Mouse (Mus musculus): ENCODE measurements around the gene Mtus2. TPM values are rescaled to one million over a fixed set of nuclear protein-coding genes. Genes with fewer than 3 reads are reported as not detected.

Mtus2 gene
- total RNA-seq, 1 experiment from 2014 or later = 0.95 TPM

DNA sequence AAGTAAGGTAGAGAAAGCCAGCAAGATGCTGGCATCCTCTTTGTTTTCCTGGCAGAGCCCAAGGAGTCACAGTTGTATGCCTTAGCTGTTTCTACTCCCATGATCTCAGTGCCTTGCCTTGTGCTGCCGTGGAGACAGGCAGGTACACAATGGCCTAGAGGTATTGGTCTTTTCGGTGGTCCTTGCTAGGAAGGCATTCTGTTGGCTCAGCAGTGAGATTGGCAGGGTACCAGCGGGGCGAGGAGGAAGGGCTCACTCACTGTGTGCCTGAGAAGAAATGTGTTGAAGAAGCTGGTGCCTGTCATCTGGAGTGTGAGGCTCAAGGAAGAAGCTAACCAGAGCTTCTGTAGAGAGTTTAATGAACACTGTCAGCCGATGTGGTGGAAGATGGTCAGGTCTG, 1.4 kb upstream of the Mtus2 start:
- ATAC-seq (replicated peaks; ENCODE audit: insufficient number of reproducible peaks, low FRiP score, low TSS enrichment, poor library complexity, severe bottlenecking) = no peak

DNA sequence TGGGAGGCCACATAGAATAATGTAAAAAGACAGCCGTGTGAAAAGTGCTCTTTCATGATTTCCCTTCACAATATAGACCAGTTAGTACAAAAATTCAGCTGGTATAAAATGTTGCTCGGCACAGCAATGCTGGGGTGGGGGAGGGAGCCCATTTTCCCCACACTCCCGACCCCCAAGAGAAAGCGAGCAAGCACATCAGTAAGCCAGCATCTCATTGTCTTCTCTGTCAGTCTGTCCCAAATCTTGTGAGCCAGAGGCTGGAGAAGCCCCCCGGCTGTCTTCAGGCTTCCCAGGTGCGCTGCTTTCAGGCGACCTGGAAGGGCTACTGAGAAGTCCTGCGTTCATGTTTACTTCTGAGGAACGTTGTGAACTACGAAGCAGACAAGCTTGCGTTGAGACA, 699 bp upstream of the Mtus2 start:
- ATAC-seq (replicated peaks; ENCODE audit: insufficient number of reproducible peaks, low FRiP score, low TSS enrichment, poor library complexity, severe bottlenecking) = no peak

DNA sequence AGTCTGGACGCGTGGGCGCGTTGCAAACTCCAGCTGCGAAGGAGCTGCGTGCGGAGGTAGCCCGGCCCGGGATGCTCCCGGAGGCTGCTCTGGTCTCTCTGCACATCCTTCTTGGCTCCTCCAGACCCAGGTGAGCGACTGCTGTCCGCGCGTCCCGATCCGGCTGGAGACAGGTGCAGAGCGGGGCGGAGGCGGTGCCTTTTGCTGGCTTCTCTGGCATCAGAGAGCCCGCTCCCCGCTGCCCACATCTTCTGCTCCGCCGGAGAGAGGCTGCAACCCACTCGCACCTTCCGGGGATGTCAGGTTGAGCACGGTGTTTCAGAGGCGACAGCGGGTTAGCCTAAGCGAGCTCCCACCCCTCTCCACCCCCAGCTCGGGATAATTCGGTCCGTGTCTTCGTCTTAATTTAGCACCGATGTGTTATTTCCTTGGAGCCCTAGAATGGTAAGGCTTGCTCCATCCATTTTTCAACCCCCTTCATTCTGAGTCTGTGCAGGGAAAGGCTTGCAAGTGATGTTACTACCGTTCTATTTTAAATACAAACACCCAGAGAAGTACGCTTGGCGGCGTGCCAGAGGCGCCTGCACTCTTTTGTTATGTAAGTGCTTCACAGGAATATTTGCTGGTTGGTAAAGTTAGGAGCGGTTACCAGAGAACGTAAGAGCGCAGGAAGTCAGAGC, 612 bp downstream of the Mtus2 start:
- ATAC-seq (replicated peaks; ENCODE audit: insufficient number of reproducible peaks, low FRiP score, low TSS enrichment, poor library complexity, severe bottlenecking) = no peak

DNA sequence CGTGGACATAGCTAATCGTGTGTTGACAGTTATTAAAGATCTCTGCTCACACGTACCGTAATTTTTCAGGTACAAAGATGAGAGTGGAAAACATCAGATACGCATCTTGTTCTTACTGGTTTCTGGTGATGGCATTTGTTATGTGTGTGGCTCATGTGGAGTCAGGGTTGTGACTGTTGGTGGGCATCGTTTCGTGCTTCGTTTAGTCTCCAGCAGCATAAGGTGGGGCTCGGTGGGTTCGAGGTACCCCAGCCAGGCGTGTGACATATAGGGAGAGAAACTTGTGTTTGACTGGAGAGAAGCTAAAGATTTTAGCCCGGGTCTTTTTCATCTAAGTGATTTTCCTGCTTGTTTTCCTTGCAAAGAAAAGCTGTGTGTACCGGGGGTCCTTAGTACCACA, 1.4 kb downstream of the Mtus2 start:
- ATAC-seq (replicated peaks; ENCODE audit: insufficient number of reproducible peaks, low FRiP score, low TSS enrichment, poor library complexity, severe bottlenecking) = no peak

DNA sequence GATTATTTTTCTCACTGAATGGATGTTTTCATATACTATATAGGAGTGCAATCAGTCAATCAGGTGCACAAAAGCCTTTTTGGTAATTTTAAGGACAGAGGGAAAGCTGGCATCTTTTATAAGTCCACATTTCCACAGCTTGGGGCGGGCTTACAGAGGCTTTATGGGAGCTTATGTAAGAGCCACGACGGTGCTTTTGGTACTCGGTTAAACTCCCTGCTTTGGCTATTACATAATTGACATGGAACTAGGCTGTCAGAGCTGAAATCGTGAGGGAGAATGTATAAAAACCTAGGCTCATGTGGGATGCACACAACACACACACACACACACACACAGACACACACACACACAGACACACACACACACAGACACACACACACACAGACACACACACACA, 2.0 kb downstream of the Mtus2 start:
- no peak for ATAC-seq (replicated peaks; ENCODE audit: insufficient number of reproducible peaks, low FRiP score, low TSS enrichment, poor library complexity, severe bottlenecking)

DNA sequence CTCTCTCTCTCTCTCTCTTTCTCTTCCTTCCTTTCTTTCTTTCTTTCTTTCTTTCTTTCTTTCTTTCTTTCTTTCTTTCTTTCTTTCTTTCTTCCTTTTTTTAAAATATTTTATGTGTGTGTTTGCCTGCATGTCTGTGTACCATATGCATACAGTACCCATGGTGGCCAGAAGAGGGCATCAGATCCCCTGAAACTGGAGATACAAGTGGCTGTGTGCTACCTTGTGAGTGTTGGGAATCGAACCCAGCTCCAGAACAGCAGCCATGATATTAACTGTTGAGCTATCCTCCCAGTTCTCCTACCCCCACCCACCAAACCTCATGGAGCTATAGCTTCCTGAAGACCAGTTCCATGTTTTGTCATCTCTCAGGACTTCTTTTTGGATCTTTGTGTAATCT, 3.7 kb downstream of the Mtus2 start:
- no peak for ATAC-seq (replicated peaks; ENCODE audit: insufficient number of reproducible peaks, low FRiP score, low TSS enrichment, poor library complexity, severe bottlenecking)

DNA sequence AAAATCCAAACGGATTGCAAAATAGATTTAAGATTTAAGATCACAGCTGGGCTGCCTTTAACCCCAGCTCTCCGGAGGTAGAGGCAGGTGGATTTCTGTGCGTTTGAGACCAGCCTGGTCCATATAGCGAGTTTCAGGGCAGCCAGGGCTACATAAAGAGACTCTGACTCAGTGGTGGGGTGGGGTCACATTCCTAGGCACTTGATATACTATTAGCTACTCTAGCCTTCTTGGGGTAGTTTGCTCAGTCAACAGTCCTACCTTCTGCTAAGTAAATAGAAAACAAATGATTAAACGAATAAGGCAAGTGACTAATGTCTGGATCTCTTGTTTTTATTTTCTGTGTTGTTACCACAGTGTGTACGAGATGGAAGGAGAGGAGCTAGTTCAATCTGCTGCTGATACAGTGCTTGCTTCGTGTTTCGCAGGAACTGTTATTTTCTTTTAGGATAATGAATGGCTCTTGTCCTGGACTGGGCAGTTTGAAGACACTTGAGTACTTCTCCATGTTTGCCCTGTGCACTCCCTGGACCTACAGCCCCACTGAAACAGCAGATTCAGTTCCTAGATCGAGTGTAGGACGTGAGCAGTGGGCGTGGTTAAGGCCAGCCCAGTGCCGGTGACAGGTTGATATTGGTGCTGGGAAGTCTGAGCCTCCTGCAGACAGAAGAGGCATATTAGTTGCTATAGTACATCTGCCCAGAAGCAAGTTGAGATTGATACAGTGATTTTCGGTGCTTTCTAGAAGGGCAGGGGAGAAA, 6.9 kb downstream of the Mtus2 start:
- ATAC-seq (replicated peaks; ENCODE audit: insufficient number of reproducible peaks, low FRiP score, low TSS enrichment, poor library complexity, severe bottlenecking) = no peak

DNA sequence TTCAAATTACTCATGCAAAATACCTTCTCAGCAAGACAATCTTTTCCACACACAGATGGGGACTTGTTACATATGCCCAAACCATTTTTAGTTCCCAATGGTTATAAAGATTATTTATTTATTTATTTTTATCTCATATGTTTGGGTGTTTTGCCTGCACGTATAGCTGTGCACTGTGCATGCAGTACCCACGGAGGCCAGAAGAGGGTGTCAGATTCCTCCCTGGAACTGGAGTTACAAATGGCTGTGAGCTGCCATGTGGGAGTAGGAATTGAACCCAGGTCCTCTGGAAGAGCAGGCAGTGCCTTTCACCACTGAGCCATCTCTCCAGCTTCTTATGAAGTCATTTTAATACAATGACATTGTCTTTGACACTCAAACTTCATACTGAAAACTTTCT, 7.7 kb downstream of the Mtus2 start:
- no peak for ATAC-seq (replicated peaks; ENCODE audit: insufficient number of reproducible peaks, low FRiP score, low TSS enrichment, poor library complexity, severe bottlenecking)

DNA sequence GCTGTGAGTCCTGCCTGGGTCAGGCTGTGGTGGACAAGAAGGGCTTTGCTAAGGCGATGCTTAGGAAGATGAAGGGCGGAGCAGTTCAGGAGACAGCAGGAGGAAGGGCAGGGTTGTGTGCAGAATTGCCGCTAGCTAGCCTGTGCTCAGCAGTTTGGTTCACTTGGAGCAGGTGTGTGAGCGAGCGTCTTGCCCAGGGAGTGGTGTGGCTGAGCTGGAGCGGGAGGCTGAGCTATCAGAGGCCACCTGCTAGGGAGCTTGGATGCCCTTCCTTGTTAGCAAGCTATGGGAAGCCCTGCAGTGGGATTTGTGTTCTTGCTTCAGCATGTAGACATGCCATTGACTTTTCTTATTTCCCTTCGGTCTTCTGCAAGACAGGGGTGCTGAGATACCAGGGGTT, 9.5 kb downstream of the Mtus2 start:
- no peak for ATAC-seq (replicated peaks; ENCODE audit: insufficient number of reproducible peaks, low FRiP score, low TSS enrichment, poor library complexity, severe bottlenecking)

DNA sequence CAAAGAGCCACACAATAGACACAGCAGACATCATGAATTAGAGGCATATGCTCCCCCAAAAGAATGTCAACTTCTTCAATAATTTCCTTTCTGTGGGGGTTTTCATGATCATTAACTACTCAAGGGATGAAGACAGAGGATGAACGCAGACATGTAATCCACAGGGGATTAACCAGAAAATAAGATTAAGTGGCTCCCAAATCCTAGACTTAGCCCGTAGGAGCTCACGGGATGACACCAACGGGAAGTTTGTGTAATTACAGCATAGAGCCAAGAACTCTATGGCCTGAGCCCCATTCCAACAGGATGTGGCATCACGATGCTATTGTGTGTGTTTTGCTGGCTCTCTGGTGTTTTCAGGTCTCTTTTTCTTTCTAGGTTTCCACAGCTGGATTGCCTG, 12.4 kb downstream of the Mtus2 start:
- no peak for ATAC-seq (replicated peaks; ENCODE audit: insufficient number of reproducible peaks, low FRiP score, low TSS enrichment, poor library complexity, severe bottlenecking)

DNA sequence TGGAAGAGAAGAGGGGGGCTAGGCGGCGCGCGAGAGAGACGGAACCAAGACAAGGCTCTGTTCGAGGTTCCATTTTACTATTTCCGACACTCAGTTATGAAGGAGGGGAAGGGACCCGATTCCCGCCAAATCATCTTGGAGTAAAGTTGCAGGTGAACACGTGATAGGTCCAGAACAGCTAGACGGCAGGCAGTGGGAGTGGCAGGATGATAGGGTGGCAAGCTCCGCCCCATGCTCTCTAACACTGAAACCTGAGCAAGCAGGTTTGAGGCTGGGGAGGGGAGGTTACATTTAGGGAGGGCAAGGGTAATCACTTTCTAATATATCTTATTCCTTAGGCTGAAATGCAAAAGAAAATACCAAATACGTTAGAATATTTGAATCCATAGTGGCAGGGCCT, 18.9 kb downstream of the Mtus2 start:
- ATAC-seq (replicated peaks; ENCODE audit: insufficient number of reproducible peaks, low FRiP score, low TSS enrichment, poor library complexity, severe bottlenecking) = no peak

DNA sequence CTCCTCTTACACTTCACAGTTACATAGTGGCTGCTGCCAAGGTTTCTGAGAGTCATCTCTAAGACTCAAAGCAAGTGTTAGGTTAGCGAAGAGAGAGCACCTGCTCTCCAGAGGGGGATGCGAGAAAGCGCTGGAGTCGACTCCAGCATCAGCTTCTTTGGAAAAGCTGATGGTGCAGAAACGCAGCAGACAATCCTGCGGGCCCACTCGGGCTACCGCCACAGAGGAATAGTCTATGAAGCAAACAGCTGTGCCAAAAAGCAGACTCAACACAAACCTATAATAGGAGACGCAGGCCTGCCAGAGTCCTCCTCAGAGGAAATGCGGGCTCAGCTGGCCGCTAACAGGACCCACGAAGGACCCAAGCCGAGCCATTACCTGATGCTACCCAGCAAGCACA, 23.5 kb downstream of the Mtus2 start:
- no peak for ATAC-seq (replicated peaks; ENCODE audit: insufficient number of reproducible peaks, low FRiP score, low TSS enrichment, poor library complexity, severe bottlenecking)

DNA sequence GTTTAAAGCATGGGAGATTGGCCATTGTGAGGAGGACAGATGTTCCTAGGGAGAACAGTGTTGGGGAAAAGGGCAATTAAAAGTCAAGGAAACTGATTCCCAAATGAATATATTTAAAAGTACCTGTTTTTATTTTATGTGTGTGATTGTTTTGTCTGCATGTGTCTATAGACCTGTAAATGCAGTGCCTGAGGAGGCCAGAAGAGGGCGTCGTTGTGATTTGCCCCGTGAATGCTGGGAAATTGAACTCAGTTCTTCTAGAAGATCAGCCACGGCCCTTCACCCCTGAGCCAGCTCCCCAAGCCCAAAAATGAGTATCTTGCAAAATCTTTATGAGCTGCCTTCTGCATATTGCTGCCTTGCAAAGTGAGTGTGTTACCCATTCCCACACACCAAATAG, 33.2 kb downstream of the Mtus2 start:
- no peak for ATAC-seq (replicated peaks; ENCODE audit: insufficient number of reproducible peaks, low FRiP score, low TSS enrichment, poor library complexity, severe bottlenecking)

DNA sequence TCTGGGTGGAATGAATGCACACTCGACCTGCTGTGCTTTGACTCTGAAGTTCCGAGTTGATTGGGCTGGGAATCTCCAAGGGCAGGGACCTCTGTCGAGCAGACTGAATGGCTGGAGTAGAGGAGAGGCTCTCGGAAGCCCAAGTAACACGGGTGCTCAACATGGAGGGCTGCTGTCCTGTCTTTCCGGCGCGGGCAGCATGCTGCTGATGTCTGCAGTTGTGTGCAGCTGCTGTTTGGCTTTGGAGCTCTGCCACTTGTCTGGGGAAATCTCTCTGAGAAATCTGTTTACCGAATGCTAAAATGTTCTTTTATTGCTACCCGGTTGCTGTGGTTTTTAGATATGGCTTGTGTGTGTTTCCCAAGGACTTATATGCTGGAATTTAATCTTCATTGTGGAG, 33.7 kb downstream of the Mtus2 start:
- ATAC-seq (replicated peaks; ENCODE audit: insufficient number of reproducible peaks, low FRiP score, low TSS enrichment, poor library complexity, severe bottlenecking) = no peak

DNA sequence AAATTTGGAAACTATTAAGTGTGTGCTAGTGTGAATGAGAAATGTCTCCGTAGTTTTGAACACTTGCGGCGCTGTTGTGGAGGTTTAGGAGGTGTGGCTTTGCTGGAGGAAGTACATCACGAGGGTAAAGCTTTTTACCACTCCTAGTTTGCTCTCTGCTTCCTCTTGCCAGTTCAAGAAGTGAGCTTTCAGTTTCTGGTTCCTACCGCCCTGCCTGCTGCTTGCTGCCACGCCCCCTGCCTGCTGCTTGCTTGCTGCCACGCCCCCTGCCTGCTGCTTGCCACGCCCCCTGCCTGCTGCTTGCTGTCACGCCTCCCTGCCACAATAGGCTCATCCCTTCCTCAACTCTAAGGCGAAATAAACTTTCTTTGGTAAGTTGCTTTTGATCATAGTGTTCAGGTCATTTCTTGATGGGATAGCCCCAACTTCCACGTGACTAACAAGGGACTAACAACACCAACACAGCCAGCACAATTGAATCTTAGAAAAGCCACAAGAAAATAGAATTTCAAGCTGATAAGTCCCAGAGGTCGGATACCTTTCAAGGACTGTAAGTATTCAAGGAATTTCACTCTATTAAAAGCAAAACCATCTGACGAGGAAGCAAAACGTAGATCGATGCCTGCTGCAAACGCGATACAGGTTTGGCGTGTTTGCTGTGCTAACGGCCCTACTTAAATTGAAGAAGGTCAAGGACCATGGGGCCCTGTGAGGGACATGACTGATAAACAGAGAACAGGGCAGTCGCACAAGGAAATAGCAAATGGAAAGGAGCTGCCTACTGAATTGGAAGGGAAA, 35.7 kb downstream of the Mtus2 start:
- ATAC-seq (replicated peaks; ENCODE audit: insufficient number of reproducible peaks, low FRiP score, low TSS enrichment, poor library complexity, severe bottlenecking) = no peak

DNA sequence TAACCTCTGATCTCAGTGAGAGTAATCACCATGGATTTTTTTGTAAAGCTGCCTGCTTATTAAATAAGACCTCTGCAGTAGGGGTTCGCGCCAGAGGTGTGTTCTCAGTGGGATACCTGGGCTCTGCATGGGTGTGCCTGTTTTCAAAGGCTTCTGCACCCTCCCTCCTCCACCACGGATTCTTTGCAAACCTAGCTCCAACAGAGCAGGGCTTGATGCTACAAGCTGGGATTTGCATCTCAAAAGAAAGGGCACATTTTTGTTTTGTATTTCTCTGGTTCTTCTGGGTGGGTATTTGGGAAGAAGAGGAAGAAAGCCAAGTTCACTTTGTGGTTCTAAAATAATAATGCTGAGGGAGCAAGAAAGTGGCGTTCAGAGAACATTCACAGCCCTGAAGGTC, 48.1 kb downstream of the Mtus2 start:
- ATAC-seq (replicated peaks; ENCODE audit: insufficient number of reproducible peaks, low FRiP score, low TSS enrichment, poor library complexity, severe bottlenecking) = no peak

DNA sequence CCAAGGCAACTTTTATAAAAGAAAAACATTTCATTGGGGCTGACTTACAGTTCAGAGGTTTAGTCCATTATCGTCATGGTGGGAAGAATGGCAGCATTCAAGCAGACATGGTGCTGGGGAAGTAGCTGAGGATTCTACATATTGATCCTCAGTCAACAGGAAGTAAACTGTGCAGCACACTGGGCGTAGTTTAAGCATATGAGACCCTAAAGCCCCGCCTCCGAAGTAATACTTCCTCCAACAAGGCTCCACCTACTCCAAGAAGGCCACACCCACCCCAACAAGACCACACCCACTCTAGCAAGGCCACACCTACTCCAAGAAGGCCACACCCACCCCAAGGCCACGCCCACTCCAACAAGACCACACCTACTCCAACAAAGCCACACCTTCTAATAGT, 55.0 kb downstream of the Mtus2 start:
- no peak for ATAC-seq (replicated peaks; ENCODE audit: insufficient number of reproducible peaks, low FRiP score, low TSS enrichment, poor library complexity, severe bottlenecking)

DNA sequence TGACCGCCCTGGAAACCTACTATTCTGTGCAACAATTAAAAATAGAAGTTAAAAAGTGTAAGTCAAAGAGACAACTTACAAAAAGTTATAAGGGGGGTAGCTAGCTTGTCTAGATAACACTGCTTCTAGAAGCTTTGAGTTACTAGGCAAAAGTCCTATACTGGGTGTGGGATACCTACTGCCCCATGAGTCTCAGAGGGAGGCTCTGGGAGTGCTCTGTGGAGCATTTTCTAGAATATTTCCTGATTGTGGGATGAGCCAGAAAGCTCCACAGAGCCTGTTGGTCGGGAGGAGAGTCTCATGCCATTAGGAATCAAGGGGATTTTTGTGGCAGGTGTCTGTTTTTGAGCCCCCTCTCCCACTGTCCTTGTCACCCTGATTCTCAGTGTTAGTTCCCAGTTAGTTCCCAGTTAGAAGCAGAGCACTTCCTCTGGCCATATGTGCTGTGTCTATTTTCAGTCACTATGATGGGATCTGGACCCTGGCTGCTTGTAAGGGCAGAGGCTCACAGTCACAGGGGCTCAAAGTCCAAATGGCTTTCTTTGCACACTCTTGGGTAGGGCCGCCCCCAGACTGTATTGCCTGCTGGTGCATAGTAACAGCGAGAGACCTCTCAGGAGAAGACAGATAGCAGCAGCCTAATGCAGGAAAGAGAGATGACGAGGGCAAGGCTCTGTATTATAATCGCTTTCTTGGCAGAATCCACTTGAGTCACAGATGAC, 57.2 kb downstream of the Mtus2 start:
- no peak for ATAC-seq (replicated peaks; ENCODE audit: insufficient number of reproducible peaks, low FRiP score, low TSS enrichment, poor library complexity, severe bottlenecking)

DNA sequence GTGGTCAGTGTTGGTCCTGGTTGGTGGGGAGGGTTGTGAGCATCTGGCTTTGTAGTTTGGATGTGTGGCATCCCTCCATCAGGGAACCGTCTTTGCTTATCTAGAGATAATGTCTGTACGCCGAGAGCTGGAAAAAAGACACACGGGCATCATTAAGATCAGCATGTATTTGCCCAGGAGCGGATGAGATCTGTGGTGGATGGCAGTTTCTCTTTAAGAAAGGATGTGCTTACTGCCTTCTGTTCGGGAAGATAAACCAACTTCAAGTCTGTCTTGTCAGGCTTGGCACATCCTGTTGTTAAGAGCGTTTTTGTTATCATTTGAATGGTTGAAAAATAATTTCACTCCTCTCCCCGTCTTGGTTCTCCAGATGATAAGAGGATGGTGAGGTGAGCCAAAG, 58.3 kb downstream of the Mtus2 start:
- ATAC-seq (replicated peaks; ENCODE audit: insufficient number of reproducible peaks, low FRiP score, low TSS enrichment, poor library complexity, severe bottlenecking) = no peak

Measured in monocyte, adult 5-6 weeks (primary cell).